Mouse (Mus musculus) limb, embryonic 14.5 days (tissue): ENCODE measurements around the gene Pidd1. TPM values are rescaled to one million over a fixed set of nuclear protein-coding genes. Genes with fewer than 3 reads are reported as not detected.

ENCODE experiments used
- ATAC-seq: fragments of 200-750 bp; cut with Nextera tagmentation; 2 replicates; pipeline ENCODE4 v1.8.0; 2017; ENCODE audit warnings: low read depth, moderate number of reproducible peaks, moderate TSS enrichment; ENCODE audit not compliant: low FRiP score
- DNase-seq: peaks from one replicate; pipeline ENCODE4 v3.0.0-alpha.2; 2015; ENCODE audit warnings: low spot score
- H3K27ac ChIP-seq: fragments of 300-500 bp; sonication (generic); replicated peaks from 2 replicates; pipeline ENCODE4 v1.5.1; 2014; ENCODE audit warnings: low read depth, mild to moderate bottlenecking, low read length, moderate library complexity, mixed read lengths
- H3K27me3 ChIP-seq: fragments of 300-500 bp; sonication (generic); 2 replicates; pipeline ENCODE4 v1.6.1; 2014; ENCODE audit warnings: low read length, mixed read lengths; ENCODE audit not compliant: control insufficient read depth, insufficient read depth
- H3K36me3 ChIP-seq: fragments of 300-500 bp; sonication (generic); 2 replicates; pipeline ENCODE4 v1.6.1; 2014; ENCODE audit warnings: mild to moderate bottlenecking, low read length, moderate library complexity, mixed read lengths; ENCODE audit not compliant: control insufficient read depth, insufficient read depth
- H3K4me1 ChIP-seq: fragments of 300-500 bp; sonication (generic); 2 replicates; pipeline ENCODE4 v1.6.1; 2014; ENCODE audit warnings: antibody characterized with exemption, low read length, mixed read lengths; ENCODE audit not compliant: control insufficient read depth, insufficient read depth
- H3K4me2 ChIP-seq: fragments of 300-500 bp; sonication (generic); replicated peaks from 2 replicates; pipeline ENCODE4 v1.6.1; 2014; ENCODE audit warnings: low read depth, mild to moderate bottlenecking, low read length, moderate library complexity; ENCODE audit not compliant: severe bottlenecking
- H3K4me3 ChIP-seq: fragments of 300-500 bp; sonication (generic); replicated peaks from 2 replicates; pipeline ENCODE4 v1.5.1; 2014; ENCODE audit warnings: low read length
- H3K9ac ChIP-seq: fragments of 300-500 bp; sonication (generic); 2 replicates; pipeline ENCODE4 v1.6.1; 2014; ENCODE audit warnings: mild to moderate bottlenecking, low read depth, low read length, moderate library complexity; ENCODE audit not compliant: severe bottlenecking
- H3K9me3 ChIP-seq: fragments of 300-500 bp; sonication (generic); 2 replicates; pipeline ENCODE4 v1.6.1; 2016; ENCODE audit warnings: low read length; ENCODE audit not compliant: control insufficient read depth
- POLR2A ChIP-seq: fragments of 200-500 bp; IDR thresholded peaks from 2 replicates; pipeline ENCODE4 v1.8.0; 2012; ENCODE audit warnings: inconsistent platforms, mild to moderate bottlenecking, moderate library complexity, borderline replicate concordance; ENCODE audit not compliant: insufficient read depth, insufficient read length; ENCODE audit errors: extremely low read depth
- WGBS: fragments of 180-500 bp; shearing (Covaris S2); extraction: QIAGEN DNeasy Blood & Tissue Kit; methylation state at CpG from one replicate; pipeline ENCODE4 v1.1.7; 2014; 5-methylcytosine and 5-hydroxymethylcytosine counted together
- polyA plus RNA-seq, 2 experiments: library from polyadenylated mRNA; depleted of rRNA in 1 of 2; stranded (reverse) in 1 of 2; unstranded in 1 of 2; fragments of >200 nt; fragmentation: Nextera tagmentation in 1 of 2; extraction: Ambion mirVana in 1 of 2; gene quantifications; 2 replicates each; pipeline versions ENCODE4 v1.2.1 to v1.2.3; 2012 to 2014

Gene Pidd1
- polyA plus RNA-seq, 2 experiments, result 6.9 to 25.0 TPM

GRCm38 (mm10) chr7:141469352-141469751 is 25.5 kb upstream of the Pidd1 start:
- Histone ChIP-seq H3K27ac (no peak overlapping the region), H3K9ac (peak overlapping the region; percentile 70; the same call in 1 of the 2 replicates), H3K9me3 (no peaks in the 10 kb centered on the region), H3K27me3 (peaks cover 8% of the 10 kb centered on the region), H3K4me1 (peaks cover 51% of the 10 kb centered on the region), H3K36me3 (peaks cover 38% of the 10 kb centered on the region), H3K4me3 (peak overlapping the region; percentile 65), H3K4me2 (peak overlapping the region; percentile 84)
- DNase-seq, result no peak
- no peak for ATAC-seq
- WGBS, result 80% methylated on average over 6 of the region's 6 CpGs
- TF ChIP-seq POLR2A, result no peak

GRCm38 (mm10) chr7:141468522-141469211 is 24.8 kb upstream of the Pidd1 start:
- peaks cover 44% of the 10 kb centered on the region for H3K4me1 ChIP-seq
- TF ChIP-seq POLR2A, result no peak
- WGBS, result 9% methylated on average over 8 of the region's 8 CpGs
- H3K36me3 ChIP-seq, result peaks cover 38% of the 10 kb centered on the region
- peak; percentile 81 for DNase-seq
- peak overlapping the region; percentile 84 for H3K4me2 ChIP-seq
- peaks cover 15% of the 10 kb centered on the region for H3K27me3 ChIP-seq
- H3K4me3 ChIP-seq, result peak overlapping the region; percentile 65
- ATAC-seq, result peak; percentile 56; the same call in 1 of the 2 replicates
- no peaks in the 10 kb centered on the region for H3K9me3 ChIP-seq
- peak overlapping the region; percentile 72; the same call in 1 of the 2 replicates for H3K27ac ChIP-seq
- peak overlapping the region; percentile 70 for H3K9ac ChIP-seq

GRCm38 (mm10) chr7:141468164-141468521 is 24.3 kb upstream of the Pidd1 start:
- Histone ChIP-seq H3K9ac (peak overlapping the region; percentile 70), H3K27me3 (peaks cover 20% of the 10 kb centered on the region), H3K27ac (peak overlapping the region; percentile 72), H3K4me1 (peaks cover 41% of the 10 kb centered on the region), H3K4me3 (peak overlapping the region; percentile 65), H3K4me2 (peak overlapping the region; percentile 84), H3K9me3 (no peaks in the 10 kb centered on the region), H3K36me3 (peaks cover 38% of the 10 kb centered on the region)
- no peak for TF ChIP-seq POLR2A
- ATAC-seq (no peak), DNase-seq (no peak)
- whole genome bisulfite sequencing, result 13% methylated on average over 5 of the region's 5 CpGs

GRCm38 (mm10) chr7:141467230-141468030 is 23.6 kb upstream of the Pidd1 start, which contains the start of gene Cd151:
Gene Cd151 (plus strand): TSS chr7:141467392.
- Histone ChIP-seq H3K4me2 (peak within 1 kb of the TSS; percentile 84), H3K9ac (peak within 1 kb of the TSS; percentile 70), H3K27me3 (peaks cover 27% of the 10 kb centered on the region), H3K4me1 (peaks cover 41% of the 10 kb centered on the region), H3K27ac (peak within 1 kb of the TSS; percentile 72), H3K4me3 (peak within 1 kb of the TSS; percentile 65), H3K36me3 (peaks cover 32% of the 10 kb centered on the region), H3K9me3 (no peaks in the 10 kb centered on the region)
- peak; percentile 75 for DNase-seq
- TF ChIP-seq POLR2A, result no peak
- ATAC-seq, result peak; percentile 81
- WGBS, result under 1% methylated on average over 49 of the region's 52 CpGs

GRCm38 (mm10) chr7:141466607-141467148 is 22.9 kb upstream of the Pidd1 start:
- DNase-seq (no peak), ATAC-seq (no peak)
- Histone ChIP-seq H3K9me3 (no peaks in the 10 kb centered on the region), H3K4me2 (peak overlapping the region; percentile 84), H3K9ac (peak overlapping the region; percentile 70), H3K27ac (0 out of 2 replicates have a peak overlapping the region, but pooled peaks have one; percentile 72), H3K27me3 (peaks cover 35% of the 10 kb centered on the region), H3K4me1 (peaks cover 47% of the 10 kb centered on the region), H3K36me3 (peaks cover 26% of the 10 kb centered on the region), H3K4me3 (peak overlapping the region; percentile 65)
- 57% methylated on average over 10 of the region's 10 CpGs for WGBS
- no peak for TF ChIP-seq POLR2A
